Mouse (Mus musculus) CD4-positive, CD25-positive, alpha-beta regulatory T cell, adult 2 months (primary cell): ENCODE results near the gene Setd3.

Experiments
- DNase-seq: peaks from one replicate; pipeline ENCODE4 v3.0.0-alpha.2; 2012; ENCODE audit warnings: low read depth, low spot score

Setd3 gene

GRCm38 (mm10) chr12:108072907-108073306 lies 106.2 kb downstream of the Setd3 start:
- no peak for DNase-seq

- DNase-seq: no peak
Measured at GRCm38 (mm10) chr12:108070685-108071662, 108.1 kb downstream of the Setd3 start.

GRCm38 (mm10) chr12:108069504-108069903 lies 109.6 kb downstream of the Setd3 start:
- DNase-seq: no peak

DNA sequence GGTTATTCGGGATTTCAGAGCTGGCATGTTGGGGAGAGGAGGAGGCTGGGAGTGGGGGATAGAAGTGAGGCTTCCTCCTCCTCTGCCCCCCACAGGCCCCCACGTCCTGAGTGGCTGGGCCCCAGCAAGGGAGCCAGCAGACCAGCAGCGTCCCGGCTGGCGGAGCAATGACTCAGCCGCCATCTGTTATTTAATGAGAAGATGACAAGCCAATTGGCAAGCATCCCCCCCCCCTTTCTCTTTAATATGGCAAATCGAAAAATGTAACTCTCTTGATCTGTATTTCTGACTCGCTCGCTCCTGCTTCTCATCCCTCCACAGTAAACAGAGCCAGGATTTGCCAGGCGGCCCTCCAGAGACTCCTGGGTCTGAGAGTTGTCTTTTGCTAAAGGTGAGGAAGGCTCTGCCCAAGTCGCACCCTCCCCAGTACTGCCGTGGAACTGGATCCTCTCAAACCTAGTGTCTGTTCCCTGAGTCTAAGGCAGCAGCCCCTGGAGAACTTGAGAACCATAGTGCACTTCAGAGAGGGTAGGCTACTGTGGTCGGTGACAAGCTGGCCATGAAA lies 111.2 kb downstream of the Setd3 start:
- DNase-seq: no peak

- no peak for DNase-seq
Measured at GRCm38 (mm10) chr12:108067231-108067630, 111.9 kb downstream of the Setd3 start.

DNA sequence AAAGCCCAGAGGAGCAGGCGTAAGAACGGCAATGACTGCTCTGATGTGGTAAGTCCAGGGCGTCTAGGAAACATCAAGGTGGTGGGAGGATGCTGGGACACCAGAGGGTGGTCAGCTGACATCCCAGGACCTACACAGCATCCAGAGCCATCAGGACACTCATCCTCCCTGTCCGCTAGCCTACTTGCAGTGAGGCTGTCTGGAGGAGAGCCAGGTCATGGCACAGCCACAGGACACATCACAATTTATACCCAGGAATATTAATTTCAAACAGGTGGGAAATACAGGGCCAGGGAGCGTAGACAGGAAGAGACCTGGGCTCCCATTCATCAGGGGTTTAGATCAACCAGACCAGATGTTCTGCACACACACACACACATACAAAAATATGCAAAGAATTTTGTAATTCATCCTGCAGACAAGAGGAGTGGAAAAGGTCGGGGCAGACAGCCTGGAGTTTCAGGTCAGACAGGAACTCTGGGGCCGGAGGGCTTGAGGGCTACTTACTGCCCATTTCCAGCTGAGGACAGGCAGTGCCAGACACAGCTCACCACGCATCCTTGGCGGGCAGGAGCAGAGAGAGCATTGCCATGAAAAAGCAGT lies 114.6 kb downstream of the Setd3 start:
- DNase-seq: no peak

DNA sequence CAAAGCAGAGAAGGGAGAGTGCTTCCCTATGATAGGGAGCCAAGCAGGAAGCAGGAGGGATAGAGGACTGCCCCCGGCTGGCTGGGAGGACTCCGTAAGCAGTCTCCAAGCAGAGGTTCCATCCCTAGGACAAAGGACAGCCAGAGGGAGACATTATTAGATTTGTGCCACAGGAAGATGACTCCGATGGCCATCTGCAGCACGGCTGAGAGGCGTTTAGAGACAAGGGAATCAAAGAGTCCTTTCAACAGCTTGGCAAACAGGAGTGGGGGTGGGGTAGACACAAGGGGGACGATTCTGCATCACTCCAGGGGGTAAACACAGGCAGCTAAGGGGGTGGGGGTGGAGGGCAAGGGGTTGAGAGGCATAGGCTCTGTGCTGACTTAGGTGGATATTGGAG lies 115.1 kb downstream of the Setd3 start:
- DNase-seq: no peak

- no peak for DNase-seq
Measured at GRCm38 (mm10) chr12:108062137-108062536, 117.0 kb downstream of the Setd3 start.

DNA sequence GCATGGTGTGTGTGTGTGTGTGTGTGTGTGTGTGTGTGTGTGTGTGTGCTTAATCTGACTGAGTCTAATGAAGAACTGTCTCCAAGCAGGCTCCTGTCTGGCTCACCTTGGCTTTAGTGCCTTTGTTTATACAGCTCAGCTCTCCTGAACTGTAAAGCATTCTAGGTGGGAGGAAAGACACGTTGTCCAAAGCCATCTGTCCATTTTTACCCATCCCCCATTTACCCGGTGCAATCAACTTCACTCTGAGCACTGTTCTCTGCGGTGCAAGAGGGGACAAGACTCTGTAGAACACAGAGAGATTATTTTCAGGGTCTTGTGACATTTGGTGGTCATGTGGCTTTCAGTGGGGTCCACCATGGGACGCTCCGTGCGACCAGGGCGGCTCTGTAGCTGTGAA lies 117.5 kb downstream of the Setd3 start:
- no peak for DNase-seq
